Mouse (Mus musculus) cerebellum, adult 2 months (tissue): ENCODE results near the gene Mvp. TPM values are rescaled to one million over a fixed set of nuclear protein-coding genes. Genes with fewer than 3 reads are reported as not detected.
A peak's percentile ranks its signal among the peaks of the same experiment; 100 is the strongest.

Source experiments
- DNase-seq, 2 experiments: peaks; one replicate each; pipeline ENCODE4 v3.0.0; 2021
- H3K27ac ChIP-seq: fragments of 200-500 bp; 2 replicates; pipeline ENCODE4 v1.5.1; 2012; ENCODE audit warnings: low read length, control low read depth, inconsistent platforms; ENCODE audit not compliant: insufficient read depth
- H3K27me3 ChIP-seq: fragments of 200-500 bp; 2 replicates; pipeline ENCODE4 v1.6.1; 2012; ENCODE audit warnings: inconsistent platforms, mild to moderate bottlenecking, low read length, moderate library complexity; ENCODE audit not compliant: control insufficient read depth, insufficient read depth
- H3K4me1 ChIP-seq: fragments of 200-500 bp; 2 replicates; pipeline ENCODE4 v1.6.1; 2011; ENCODE audit warnings: low read length; ENCODE audit not compliant: control insufficient read depth, insufficient read depth
- H3K4me3 ChIP-seq: fragments of 200-500 bp; replicated peaks from 2 replicates; pipeline ENCODE3; 2011; ENCODE audit warnings: mild to moderate bottlenecking, low read depth, low read length, control low read depth; ENCODE audit not compliant: insufficient read depth
- CTCF ChIP-seq: fragments of 200-500 bp; IDR thresholded peaks from 2 replicates; pipeline ENCODE4 v1.5.1; 2011; ENCODE audit warnings: low read depth, mild to moderate bottlenecking, control low read depth, low read length, moderate library complexity, borderline replicate concordance; ENCODE audit not compliant: insufficient read depth
- POLR2A ChIP-seq: fragments of 200-500 bp; IDR thresholded peaks from 2 replicates; pipeline ENCODE4 v1.6.1; 2011; ENCODE audit warnings: low read length, control low read depth, borderline replicate concordance; ENCODE audit not compliant: insufficient read depth
- WGBS: fragments of 180-500 bp; shearing (Covaris S2); methylation state at CpG from one replicate; pipeline ENCODE4 v1.1.7; 2018; 5-methylcytosine and 5-hydroxymethylcytosine counted together
- polyA plus RNA-seq: library from polyadenylated mRNA; depleted of rRNA; stranded (reverse); fragments of >200 nt; gene quantifications from 2 replicates; pipeline ENCODE4 v1.2.3, GENCODE M21; 2012

Mvp gene
- polyA plus RNA-seq, 1 experiment = 21.0 TPM

DNA sequence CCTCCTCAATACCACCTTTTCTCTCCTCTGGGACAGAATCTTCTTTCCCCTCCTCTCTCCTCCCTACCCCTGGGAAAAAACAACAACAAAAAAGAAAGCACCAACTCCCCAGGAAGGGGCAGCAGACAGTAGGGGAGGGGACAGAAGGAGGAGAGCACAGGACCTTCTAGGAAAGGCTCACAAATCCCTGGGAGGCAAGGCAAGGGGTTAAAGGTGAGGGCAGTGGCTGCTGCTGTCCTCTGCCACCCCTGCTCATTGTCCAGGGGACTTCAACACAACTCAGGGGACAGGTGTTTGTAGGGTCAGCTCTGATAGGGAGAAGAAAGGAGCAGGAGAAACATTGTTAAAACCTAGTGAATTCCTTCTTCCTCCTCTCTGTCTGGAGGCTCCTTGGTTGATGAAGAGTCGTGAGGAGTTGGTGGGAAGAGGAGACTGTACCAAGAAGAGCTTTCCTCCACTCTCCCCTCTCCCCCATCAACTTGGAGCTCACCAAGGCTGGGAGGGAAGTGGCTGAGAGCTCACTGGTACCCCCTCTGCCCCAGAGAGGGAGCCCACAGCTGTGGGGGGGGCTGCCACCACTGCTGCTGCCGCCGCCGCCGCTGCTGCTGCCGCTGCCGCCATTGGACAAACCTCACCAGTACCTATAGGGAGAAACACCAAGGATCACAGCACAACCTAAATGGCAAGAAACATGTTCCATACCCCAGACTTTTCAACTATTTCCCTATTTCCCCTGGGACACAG lies 8.3 kb upstream of the Mvp start:
- H3K27ac ChIP-seq = peak overlapping the region; percentile 65
- TF ChIP-seq CTCF = no peak
- TF ChIP-seq POLR2A = no peak
- 41% methylated on average over 7 of the region's 7 CpGs for WGBS
- peaks cover 22% of the 10 kb centered on the region; the same call in 1 of the 2 replicates for H3K4me1 ChIP-seq
- H3K4me3 ChIP-seq = peak overlapping the region; percentile 31
- peak in 1 of 2 experiments; percentile 46 for DNase-seq
- no peaks in the 10 kb centered on the region for H3K27me3 ChIP-seq

DNA sequence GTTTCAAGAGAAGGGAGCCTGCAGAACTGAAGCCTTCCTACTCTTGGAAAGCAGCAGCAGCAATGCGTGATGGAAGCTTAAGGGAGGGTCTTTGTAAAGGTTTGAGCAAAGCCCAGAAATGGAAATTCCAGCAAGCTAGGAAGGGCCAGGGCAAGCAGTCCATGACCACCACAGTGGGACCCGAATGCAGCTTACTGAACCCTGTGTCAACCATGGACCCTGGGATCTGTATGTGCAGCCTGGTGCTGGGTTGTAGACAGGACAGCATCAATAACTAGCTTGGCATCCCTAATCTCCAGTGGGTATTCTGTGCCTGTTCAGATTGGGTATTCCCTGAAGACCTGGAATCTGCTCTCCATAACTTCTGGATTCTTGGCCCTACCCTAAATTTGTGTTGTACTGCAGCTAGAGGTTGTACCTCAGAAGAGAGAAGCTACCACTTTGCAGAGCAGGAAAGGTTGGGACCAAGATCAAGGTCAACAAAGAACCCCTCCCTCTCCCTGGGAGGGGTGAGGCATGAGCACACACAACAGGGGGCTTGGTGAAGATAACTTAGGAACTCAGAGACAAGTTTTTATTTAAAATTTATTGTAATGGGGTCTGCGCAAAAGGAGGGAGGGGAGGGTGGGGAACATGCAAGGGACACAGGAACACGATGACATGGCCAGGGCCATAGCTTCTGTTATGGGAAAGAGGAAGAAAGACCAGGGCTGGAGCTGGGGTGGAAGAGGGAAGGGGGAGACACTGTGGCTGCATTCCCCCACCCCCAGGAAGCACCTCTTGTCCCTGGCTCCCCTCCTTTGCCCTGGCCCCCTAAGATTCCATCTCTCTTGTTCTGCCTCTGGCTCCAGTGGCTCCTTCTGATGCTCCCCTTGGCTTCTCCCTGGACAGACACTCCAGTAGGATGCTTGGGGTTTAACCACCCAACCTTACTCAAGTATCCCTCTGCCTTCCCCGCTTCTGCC lies 7.4 kb upstream of the Mvp start:
- peaks cover 22% of the 10 kb centered on the region; the same call in 1 of the 2 replicates for H3K4me1 ChIP-seq

DNA sequence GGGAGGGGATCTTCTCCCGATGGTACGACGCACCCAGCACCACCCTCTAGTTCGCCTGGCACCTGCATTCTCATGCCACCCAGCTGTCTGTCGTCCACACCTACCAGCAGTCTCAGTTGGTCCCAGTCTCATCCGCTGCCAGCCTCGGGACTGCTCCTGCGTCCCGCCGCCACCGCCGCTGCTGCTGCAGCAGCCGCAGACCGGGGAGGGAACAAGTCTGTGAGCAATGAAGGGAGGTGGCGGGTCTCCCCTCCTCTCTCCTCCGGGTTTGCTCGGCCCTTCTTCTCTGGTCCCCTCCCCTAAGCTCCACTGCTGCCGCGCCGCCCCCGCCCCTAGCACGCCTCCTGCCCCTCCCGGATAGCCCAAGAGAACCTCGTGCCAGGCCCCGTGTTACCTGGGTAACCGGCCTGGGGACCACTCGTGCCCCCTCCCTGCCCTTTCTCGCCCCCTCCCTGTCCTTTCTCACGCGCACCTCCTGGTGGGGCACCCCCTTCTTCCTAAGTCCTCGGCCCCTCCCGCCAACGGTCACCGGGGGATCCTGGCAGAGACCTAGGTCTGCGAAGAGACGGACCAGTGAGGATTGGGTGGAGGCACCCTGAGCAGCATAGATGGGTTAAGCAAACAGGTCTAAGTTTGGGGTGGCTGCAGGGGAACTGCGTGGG lies 6.6 kb upstream of the Mvp start, which contains the start of the genes Gm42742 and Prrt2:
Gene Gm42742 (minus strand): TSS at position 197 of the 662 bp plus-strand sequence.
Gene Prrt2 (minus strand): TSS at position 311 of the 662 bp plus-strand sequence.
- H3K27me3 ChIP-seq = no peaks in the 10 kb centered on the region
- H3K4me3 ChIP-seq = peak within 1 kb of the TSS; percentile 80
- under 1% methylated on average over 37 of the region's 37 CpGs for WGBS
- no peak for TF ChIP-seq CTCF
- peak; percentile 39; the same call in 1 of the 2 replicates for TF ChIP-seq POLR2A
- peaks cover 22% of the 10 kb centered on the region; the same call in 1 of the 2 replicates for H3K4me1 ChIP-seq
- DNase-seq = peak; percentile 78 to 81
- H3K27ac ChIP-seq = peak within 1 kb of the TSS; percentile 91

More for the DNA sequence above, 7.4 kb upstream of the Mvp start:
- Histone ChIP-seq H3K27ac (peak overlapping the region; percentile 91), H3K27me3 (no peaks in the 10 kb centered on the region), H3K4me3 (peak overlapping the region; percentile 80)
- 0 out of 2 replicates have a peak, but pooled peaks have one; percentile 16 for TF ChIP-seq POLR2A
- TF ChIP-seq CTCF = no peak
- WGBS = 33% methylated on average over 5 of the region's 5 CpGs
- peak in 1 of 2 experiments; percentile 22 for DNase-seq

DNA sequence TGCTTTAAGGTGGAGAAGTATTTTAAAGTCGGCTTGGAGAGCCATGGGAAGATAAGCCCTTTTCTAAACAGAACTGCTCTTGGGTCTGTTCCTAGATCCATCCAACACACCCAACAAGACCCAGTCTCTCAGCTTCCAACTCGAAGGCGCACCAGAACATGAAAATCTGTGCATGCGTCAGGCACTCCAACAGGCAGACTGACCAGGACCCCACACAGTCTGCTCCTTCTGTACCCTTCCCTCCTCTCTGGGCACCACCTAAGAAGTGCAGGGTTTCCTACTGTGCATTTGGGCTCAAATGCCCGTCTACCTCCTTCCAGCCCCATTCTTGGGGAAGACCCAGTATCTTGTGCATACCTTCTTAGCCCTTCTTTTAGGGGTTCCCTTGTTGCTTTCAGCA lies 6.1 kb upstream of the Mvp start:
- Histone ChIP-seq H3K4me1 (peaks cover 26% of the 10 kb centered on the region; the same call in 1 of the 2 replicates), H3K4me3 (peak overlapping the region; percentile 80), H3K27ac (peak overlapping the region; percentile 91), H3K27me3 (no peaks in the 10 kb centered on the region)
- WGBS = 1% methylated on average over 5 of the region's 5 CpGs
- TF ChIP-seq CTCF (no peak), POLR2A (peak; percentile 5; the same call in 1 of the 2 replicates)
- peak in 1 of 2 experiments; percentile 64 for DNase-seq

DNA sequence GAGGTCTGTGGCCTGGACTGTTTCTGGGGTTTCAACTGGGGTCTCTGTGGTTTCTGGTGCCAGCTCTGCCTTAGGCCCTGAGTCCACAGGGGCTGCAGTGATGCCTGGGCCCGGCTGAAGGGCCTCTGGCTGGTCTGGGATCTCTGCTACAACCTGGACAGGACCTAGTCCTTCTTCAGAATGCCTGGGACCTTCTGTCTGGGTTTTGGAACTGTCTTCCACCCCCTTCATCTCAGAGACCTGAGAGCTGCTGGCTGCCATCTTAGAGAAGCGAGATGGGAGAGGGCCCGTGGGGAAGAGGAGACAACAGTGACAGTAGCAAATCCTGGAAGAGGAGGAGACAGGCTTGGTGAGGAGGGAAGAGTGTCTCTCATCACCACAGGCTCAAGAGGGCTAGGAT lies 5.6 kb upstream of the Mvp start:
- Histone ChIP-seq H3K27ac (peak overlapping the region; percentile 91), H3K27me3 (no peaks in the 10 kb centered on the region), H3K4me3 (peak overlapping the region; percentile 80), H3K4me1 (peaks cover 31% of the 10 kb centered on the region)
- WGBS = 6% methylated on average over 3 of the region's 3 CpGs
- TF ChIP-seq CTCF = no peak
- TF ChIP-seq POLR2A = 0 out of 2 replicates have a peak, but pooled peaks have one; percentile 14
- DNase-seq = peak; percentile 64 to 68

DNA sequence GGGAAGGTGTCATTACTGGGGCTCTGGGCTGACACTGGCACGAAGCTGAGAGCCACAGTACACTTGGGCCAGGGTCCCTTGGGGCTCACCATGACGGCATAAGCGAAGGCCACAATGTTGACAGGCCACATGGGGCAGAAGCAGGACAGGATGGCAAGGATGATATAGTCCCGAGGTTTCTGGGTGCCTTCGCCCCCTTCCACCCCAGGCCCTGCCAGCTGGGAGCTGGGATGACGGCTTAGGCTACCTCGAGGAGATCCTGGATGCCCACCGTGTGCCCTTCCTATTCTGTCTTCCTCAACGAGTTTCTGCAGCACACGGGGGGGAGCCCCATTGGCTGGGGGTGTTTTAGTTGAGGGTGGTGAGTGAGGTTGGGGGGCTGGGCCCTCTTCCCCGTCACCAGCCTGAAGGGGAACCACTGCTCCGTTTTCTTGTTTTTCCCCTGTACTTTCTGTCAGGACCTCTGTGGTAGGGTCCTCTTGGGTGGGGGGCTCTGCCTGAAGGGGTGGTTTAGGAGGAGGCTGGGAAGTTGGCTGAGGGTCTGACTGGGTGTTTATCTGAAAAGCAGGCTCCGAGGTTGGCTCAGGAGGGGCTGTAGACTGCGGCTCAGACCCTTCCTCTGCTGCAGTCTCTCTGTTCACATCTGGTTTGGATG lies 5.0 kb upstream of the Mvp start:
- no peak for TF ChIP-seq POLR2A
- no peak for TF ChIP-seq CTCF
- peak overlapping the region; percentile 80 for H3K4me3 ChIP-seq
- DNase-seq = no peak
- H3K4me1 ChIP-seq = peaks cover 33% of the 10 kb centered on the region
- H3K27me3 ChIP-seq = no peaks in the 10 kb centered on the region
- H3K27ac ChIP-seq = peak overlapping the region; percentile 91
- 8% methylated on average over 14 of the region's 14 CpGs for WGBS
